Mouse (Mus musculus) natural killer cell, adult 2 months (primary cell): Measurements from ENCODE around the gene Hspa4.
"Not testable (repeated sequence)": the region's sequence is repeated elsewhere in the genome, so short reads cannot be mapped to it uniquely, and the experiment has no call there.

Experiments used
- DNase-seq, 2 experiments: peaks; one replicate each; pipeline ENCODE4 v3.0.0; 2022; ENCODE audit warnings: low spot score in 2 of 2

Hspa4 gene

DNA sequence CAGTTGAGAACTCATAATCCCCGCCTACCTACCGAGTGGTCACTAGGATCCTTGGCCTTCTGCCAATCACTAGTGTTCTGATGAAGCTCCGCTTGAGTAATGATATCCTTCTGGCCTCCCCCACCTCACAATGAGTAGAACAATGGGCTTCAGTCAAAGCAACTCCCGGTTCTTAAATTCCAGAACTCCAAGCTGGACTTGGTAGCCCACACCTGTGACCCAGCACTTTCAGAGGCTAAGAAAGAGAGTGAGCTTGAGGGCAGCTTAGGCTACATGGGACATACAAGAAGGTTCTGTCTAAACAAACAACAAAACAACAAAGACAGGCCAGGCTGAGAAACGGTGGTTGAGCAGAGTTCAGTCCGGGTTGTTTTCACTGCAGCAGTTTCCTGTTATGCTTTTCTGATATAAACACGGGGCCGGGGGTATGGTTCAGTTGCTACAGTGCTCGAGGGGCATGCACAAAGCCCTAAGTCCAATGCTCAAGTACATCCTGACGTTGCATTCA is 7.4 kb upstream of the Hspa4 start:
- no peak for DNase-seq

GRCm38 (mm10) chr11:53306965-53307364 is 6.7 kb upstream of the Hspa4 start:
- DNase-seq, result no peak

DNA sequence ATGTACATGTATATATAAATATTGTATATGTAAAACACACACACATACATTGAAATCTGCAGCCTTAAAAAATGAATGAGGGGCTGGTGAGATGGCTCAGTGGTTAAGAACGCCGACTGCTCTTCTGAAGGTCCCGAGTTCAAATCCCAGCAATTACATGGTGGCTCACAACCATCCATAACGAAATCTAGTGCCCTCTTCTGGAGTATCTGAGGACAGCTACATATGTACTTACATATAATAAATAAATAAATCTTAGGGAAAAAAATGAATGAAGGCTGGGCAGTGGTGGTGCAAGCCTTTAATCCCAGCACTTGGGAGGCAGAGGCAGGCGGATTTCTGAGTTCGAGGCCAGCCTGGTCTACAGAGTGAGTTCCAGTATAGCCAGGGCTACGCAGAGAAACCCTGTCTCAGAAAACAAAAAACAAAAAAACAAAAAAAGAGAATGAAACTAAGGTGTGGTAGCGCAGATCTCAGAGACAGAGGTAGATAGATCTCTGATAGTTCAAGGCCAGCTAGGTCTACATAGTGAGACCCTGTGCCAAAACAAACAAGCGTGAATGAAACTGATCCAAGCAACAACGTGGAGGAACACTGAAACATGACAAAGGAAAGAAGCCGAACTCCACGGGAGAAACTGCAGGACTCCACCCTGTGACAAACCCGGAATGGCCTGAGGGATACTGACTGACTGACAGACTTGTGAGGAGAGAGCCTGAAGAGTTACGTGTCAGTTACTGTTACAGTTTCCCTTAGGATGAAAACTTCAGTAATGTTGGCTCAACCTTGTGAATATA is 4.0 kb upstream of the Hspa4 start:
- no peak for DNase-seq

DNA sequence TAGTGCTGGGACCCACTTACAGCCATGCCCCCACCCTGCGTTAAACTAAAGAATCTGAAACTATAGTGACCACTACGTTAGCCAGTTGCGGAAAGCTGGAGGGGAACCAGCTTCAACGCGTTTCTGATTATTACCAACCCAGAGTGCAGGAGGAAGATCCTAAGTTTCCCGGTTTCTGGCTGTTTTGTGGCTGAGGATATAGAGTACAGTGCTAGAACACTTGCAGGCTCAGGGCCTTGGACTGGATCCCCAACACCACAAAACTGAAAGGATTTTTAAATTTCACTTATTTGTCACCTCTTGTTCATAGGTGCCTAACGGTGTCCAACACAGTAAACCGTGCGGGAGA is 884 bp upstream of the Hspa4 start:
- DNase-seq, result no peak

DNA sequence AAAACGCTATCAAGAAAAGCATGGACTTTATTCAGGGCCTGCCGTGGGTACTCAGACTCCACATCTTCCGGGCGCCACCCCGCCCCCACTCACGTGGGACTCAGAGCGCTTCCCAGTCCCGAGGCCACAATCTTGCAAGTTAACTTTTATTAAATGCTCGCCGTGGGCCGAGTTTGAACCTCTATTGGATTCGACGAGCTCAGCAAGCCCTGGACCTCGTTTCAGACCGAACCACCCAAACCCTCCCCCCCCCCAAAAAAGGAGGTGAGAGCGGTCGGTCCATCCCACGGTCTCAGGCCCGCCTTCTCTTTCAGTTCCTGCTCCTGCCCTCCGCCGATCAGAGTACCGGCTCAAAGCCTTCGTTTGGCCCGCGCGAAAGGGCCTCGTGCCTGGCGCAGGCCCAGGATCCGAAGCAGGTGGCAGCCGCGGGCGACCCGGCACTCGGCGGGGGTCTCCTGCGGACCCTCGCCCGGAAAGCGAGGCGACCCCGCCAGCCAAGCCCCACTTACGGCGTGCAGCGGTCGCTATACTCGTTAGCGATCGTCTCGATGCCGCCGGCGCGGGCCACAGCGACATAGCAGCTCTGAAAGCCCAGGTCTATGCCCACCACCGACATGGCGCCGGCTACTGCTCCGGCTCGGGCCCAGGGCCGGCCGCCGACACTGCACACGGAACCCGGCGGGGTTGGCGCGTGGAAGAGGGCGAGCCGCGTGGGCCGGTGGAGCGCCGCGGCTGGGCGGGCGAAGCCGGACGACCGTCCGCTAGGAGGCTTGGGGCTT is 517 bp downstream of the Hspa4 start:
- DNase-seq, result peak; percentile 45 to 61

DNA sequence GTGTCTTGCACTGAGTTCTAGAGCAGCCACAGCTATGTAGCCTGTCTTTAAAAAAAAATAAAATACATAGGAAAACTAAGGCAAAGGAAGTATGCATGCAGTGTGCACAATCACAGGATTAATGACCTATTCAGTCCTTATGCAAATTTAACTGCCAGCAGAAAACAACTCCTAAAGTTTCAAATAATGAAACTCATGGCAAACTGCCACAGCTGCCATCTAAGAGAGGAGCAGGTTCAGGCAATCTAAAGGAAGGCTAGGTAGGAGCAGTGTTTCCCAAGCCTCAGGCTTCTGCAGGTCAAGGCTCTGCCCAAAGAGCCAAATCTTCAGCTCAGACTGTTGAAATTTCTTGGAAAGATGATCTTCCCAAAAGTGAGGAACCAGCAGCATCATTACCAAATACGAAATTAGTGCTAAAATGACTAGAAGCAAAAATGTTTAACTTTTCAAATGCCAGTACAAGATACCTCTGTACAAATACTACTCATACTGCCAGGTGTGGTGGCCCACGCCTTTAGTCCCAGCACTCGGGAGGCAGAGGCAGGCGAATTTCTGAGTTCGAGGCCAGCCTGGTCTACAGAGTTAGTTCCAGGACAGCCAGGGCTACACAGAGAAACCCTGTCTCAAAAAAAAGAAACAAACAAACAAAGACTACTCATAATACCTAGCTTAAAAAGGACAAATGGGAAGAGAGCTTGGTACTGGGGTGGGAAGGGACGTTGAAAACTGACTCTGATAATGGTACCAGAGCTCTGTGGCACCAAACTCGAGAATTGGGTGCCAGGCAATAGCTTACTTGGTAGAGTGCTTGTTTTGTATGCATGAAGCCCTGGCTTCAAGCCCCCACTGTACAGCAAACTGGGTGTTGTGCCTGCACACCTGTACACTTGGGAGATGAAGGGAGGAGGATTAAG is 2.1 kb downstream of the Hspa4 start:
- DNase-seq, result no peak

- no peak for DNase-seq
Measured at GRCm38 (mm10) chr11:53296880-53297279, 3.4 kb downstream of the Hspa4 start.

DNA sequence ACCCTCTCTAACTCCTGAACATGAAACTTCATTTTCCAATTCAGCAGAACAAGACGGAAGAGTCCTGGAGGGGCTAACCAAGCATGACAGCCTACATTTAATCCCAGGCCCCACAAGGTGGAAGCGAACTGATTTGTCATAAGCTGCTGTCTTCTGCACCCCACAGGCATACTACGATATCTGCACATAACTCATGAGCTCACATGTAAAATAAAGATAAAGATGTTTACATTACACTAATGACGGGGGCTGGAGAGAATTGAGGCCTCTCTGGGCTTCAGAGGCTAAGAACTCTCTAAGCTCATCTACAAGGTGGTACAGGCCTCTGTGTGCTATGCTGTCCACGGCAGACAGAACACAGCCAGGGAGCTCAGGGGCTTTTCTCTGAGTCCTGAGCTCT is 5.8 kb downstream of the Hspa4 start:
- DNase-seq, result no peak

DNA sequence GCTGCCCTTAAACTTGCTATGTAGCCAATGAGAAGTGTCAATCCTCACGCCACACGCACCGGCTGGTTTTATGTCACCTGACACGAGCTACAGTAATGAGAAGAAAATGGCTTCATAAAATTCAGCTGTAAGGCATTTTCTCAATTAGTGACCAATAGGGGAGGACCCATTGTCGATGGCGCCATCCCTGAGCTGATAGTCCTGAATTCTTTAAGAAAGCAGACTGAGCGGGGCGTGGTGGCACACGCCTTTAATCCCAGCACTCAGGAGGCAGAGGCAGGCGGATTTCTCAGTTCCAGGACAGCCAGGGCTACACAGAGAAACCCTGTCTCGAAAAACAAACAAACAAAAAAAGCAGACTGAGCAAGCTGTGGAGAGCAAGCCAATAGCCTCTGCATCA is 9.4 kb downstream of the Hspa4 start:
- no peak for DNase-seq

- DNase-seq, result not testable (repeated sequence)
Measured at GRCm38 (mm10) chr11:53290187-53290586, 10.1 kb downstream of the Hspa4 start.

DNA sequence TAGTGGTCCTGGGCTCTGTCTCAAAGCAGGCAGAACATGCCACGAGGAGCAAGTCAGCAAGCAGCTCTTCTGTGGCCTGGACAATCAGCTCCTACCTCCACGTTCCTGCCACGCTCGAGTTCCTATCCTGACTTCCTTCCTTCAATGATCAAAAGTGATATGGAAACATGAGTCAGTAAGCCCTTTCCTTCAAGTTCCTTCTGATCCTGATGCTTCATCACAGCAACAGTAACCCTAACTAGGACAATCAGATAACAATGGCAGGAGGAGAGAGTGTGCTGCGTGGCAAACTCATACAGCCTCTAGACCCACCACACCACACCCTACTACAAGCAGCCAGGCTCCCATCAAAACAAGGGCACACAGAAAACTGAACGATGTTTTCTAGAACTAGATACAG is 14.4 kb downstream of the Hspa4 start:
- no peak for DNase-seq

DNA sequence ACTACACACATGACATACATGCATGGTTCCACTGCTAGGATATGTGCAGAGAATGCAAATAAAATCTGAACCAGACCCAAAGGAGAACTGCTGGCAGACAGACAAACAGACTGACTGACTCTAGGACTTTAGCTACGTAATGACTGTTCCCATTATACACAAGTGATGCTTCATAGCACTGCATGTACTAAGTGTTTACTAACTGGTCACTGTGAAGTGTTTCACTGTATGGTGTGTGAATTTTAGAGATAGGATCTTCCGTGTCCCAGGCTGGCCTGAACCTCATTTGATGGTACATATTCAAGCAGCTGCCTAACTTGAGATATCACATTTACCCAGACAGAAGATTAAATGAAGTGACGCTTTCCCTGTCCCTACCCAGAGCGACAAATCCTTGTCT is 21.8 kb downstream of the Hspa4 start:
- DNase-seq, result no peak

GRCm38 (mm10) chr11:53275358-53275757 is 24.9 kb downstream of the Hspa4 start:
- DNase-seq, result no peak

DNA sequence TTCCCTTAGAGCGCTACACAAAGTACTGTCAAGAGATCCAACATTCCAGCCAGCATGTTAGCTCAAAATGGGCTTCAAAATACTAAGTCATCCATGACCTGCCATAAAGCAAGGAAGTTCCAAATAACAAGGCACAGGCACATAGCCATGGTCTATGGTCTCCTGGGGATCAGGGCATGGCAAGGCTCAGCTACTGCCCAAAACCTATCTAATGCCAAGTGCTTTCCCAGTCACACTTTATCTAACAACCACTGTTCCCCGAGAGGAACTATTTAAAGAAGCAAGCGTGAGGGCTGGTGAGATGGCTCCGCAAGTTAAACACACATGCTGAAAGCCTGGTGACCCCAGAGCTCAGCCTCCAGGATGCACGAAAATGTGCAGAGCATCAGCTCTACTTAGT is 26.9 kb downstream of the Hspa4 start:
- no peak for DNase-seq

DNA sequence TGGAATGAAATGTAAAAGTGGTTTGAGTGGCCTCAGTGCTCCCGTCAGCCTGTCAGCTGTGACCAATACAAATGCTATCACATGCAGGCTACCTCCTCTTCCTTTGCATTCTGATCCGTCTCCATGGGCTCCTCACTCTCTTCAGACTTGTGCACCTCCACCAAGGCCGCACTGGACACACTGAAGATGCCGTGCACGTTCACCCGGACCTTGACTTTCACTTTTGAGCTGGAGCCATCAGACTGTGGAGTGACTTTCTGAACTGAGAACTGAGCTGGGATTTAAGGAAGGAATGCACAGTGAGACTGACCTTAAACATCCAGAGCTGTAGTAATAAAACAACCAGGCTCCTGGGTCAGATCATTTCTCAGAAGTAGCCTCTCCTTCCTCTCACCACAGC is 30.7 kb downstream of the Hspa4 start:
- DNase-seq, result no peak

DNA sequence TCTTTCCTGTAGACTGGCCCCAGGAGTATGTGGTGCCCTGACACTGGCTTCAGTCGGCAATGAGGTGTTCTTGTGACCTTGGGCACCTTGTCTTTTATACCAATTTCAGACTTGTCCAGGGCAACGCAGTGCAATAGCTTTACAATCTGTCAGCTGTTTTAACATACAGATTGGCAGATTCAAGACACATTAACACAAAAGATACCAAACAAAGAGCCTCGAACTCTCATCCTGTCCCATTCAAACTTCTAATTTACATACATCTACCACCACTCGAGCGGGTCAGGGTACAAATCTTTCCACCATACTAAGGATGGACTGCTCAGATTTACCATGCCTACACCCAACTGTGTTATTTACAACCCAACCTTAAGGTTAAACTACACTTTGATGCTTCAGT is 39.7 kb downstream of the Hspa4 start:
- DNase-seq, result no peak

- DNase-seq, result no peak
Measured at GRCm38 (mm10) chr11:53260056-53260455, 40.2 kb downstream of the Hspa4 start.

GRCm38 (mm10) chr11:53259047-53259632 is 41.1 kb downstream of the Hspa4 start:
- DNase-seq, result no peak

- no peak for DNase-seq
Measured at GRCm38 (mm10) chr11:53256914-53257313, 43.3 kb downstream of the Hspa4 start.

GRCm38 (mm10) chr11:53254926-53255325 is 45.3 kb downstream of the Hspa4 start:
- peak; percentile 15 to 62 for DNase-seq

GRCm38 (mm10) chr11:53254428-53254827 is 45.8 kb downstream of the Hspa4 start:
- peak in 1 of 2 experiments; percentile 28 for DNase-seq
